Mouse (Mus musculus) gastrocnemius, postnatal 36 days (tissue): ENCODE measurements around the gene Art4. TPM values are rescaled to one million over a fixed set of nuclear protein-coding genes. Genes with fewer than 3 reads are reported as not detected.
A peak's percentile ranks its signal among the peaks of the same experiment; 100 is the strongest.

Experiments used
- DNase-seq, 2 experiments: peaks; one replicate each; pipeline ENCODE4 v3.0.0; 2022
- intact Hi-C: fragments of 180-260 bp; cut with DNase I; formaldehyde crosslinking; loops from one replicate; pipeline ENCODE4 v1.15.1; 2025
- total RNA-seq, 2 experiments: library from RNA; stranded (reverse); gene quantifications; 2 replicates each; pipeline ENCODE4 v1.2.3; 2021

Art4 gene
- total RNA-seq, 2 experiments from 2014 or later: 0.13 TPM; not detected in 1

DNA sequence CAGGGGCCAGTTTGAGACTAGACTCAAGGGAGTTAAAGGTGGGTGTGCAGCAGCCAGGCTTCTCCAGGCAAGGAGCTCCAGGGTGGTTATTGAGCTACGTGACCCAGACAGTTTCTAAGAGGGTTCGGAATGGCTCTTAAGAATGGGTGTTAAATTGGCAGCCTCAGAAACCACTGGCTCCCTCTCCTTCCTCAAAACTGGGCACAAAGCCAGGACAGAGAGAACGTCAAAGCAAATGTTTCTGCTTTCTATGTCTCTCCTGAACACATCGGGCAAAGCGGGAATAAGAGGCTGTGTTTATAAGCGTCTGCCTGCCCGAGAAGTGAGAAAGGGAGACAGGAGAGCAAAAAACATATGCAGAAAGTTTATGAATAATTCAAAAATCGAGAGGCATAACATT lies 17.1 kb upstream of the Art4 start:
- no peak for DNase-seq
- intact Hi-C loops: loop anchor here (10.0 kb wide), 1 partner anchor 290 kb away; no protein-coding TSS in a partner anchor

DNA sequence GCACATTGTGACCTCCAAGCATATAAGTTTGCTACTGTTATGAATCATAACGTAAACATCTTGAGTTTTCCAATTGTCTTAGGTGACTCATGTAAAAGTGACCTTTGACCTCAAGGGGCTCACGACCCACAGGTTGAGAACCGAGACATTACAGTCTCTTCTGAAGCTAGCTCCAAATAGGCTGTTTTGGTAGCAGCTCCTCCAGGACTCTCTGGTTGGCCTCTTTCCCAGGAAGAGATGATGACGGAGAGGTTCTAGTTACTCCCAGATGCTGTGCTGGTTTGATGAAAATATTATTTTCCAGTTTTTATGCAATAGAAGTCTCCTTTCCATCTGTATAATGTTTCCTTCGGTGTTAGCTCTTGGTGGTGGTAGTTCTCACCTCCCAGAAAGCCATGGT lies 11.4 kb upstream of the Art4 start:
- intact Hi-C loops: no loop called here
- DNase-seq: no peak

DNA sequence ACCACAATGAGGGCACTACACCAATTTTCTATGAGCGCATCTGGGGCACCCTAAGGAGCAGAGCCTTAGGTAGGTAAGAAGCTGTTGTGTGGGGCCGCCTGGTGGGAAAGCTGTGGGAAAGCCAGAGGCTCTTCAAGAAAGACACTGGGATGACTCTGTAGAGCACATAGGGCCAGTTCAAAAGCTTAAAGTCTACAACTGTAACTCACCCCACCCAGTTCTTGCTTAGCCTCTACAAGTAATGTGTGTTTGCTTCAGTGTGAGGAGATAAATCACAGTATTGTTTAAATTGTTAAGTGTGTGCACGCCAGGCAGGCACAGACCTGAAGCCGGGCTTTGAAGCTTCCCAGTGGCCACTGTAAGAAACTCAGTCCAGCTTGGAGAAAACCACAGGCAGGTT lies 8.6 kb upstream of the Art4 start:
- intact Hi-C loops: no loop called here
- DNase-seq: no peak

DNA sequence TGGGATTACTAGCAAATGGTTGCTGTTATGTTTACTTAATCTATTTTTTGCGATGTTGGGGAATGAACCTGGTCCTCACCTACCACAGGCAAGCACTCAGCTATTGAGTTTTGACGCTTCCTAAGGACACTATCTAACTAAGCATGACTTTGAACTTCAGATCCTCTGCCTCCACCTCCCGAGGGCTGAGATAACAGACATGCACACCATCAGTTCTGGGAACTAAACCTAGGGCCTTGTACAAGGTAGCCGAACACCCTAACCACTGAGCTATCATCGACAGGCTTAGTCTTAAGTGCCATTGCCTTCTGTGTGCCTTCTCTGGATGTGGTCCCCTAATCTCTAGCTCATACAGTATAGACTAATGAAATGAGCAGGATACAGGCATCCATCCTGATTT lies 7.8 kb upstream of the Art4 start:
- DNase-seq: no peak
- intact Hi-C loops: no loop called here

DNA sequence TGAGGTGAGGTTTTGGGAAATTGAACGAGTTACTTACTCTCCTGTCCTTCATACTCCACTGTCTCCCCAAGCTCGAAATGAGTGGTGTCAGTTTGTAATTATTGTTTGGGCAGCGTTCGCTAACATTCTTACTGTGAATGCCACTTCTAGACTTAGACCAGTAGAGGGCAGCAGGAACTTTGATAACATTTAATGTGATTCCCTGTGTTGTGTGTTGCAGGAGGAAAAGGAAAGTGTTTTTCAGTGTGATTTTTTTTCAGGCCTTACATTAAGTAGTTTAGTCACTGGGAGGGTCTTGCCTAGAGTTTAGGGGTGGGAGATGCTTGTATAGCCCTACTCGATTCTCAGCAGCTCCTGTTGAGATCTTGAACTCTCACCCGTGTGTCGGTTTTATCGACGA lies 3.5 kb upstream of the Art4 start:
- DNase-seq: no peak
- intact Hi-C loops: loop anchor here (2.0 to 5.0 kb wide), 3 partner anchors 60 to 121 kb away; no protein-coding TSS in a partner anchor

DNA sequence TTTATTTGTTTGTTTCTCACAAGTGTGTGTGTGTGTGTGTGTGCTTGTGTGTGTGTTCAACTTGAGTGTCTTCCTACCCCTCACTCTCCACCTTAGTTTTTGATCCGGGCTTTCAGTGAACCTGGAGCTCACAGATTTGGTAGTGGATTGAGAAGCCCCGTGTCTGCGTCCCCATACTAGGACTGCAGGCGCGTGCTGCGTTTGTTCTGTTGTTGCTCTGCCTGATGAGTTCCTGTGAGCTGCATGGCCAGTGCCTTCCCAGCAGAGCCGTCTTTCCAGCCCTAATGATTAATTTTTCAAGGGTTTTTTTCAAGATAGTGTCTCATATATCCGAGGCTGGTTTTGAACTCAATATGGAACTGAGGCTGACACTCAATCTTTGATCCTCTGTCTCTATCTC lies 887 bp upstream of the Art4 start:
- intact Hi-C loops: no loop called here
- DNase-seq: no peak

DNA sequence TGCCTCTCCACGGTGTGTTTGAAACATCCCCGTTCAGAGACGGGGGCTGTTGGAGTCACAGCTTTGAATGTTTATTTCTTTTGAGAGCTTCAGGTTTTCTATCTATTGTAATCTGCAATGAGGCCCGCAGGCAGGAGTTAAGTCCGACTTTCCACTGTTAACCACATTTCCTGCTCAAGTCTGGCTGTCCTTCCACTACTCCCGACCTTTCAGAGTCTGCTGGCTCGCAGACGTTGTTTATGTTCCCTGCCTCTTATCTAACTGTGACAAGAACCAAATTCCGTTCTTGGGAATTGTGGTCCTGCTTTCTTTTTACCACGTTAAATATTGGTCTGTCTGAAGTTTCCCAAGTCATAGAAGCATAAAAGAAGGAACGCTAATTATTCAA lies 334 bp upstream of the Art4 start:
- no peak for DNase-seq
- intact Hi-C loops: no loop called here

DNA sequence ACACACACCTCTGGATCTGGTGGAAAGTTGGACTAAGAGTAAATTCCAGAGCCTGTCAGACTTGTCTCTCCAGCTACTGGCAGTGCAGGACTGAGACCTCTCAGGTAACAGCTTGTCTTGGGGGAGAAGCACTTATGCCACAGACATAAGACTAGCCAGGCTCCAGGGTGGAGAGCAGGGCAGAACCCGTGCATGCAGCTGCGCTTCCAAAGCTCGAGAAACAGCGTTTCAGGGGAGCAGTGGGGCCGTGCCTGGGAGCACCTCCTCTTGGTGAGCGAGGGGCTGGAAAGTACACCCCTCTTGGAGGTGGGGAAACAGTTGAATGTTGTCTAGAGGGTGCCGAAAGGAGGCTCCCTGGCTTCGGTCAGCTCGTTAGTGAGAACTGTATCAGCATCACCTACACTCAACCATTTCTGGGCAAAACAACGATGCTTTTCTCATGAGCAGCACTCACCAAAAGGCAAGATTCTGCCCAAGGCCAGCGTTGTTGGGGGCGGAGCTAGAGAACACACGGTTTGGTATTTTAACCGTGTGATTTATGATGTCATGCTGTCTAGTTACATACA lies 1.4 kb downstream of the Art4 start:
- intact Hi-C loops: no loop called here
- no peak for DNase-seq

DNA sequence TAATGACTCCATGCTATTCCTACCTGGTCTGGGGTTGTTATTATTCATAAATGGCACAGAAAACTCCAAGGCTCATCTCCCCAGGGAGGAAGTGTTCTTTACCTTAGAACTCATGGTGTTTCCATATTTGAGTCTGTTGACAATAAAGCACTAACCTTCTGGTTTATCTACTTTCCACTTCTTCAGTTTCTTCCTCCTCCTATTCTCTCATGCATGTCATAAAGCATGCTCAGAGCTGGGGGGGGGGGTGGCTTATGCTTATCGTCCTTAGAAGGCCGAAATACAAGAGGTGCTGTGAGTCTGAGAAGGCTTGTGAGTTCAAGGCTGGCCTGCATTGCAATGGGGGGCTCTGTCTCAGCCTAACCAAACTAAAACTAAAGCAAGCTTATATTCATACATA lies 2.4 kb downstream of the Art4 start:
- no peak for DNase-seq
- intact Hi-C loops: no loop called here

DNA sequence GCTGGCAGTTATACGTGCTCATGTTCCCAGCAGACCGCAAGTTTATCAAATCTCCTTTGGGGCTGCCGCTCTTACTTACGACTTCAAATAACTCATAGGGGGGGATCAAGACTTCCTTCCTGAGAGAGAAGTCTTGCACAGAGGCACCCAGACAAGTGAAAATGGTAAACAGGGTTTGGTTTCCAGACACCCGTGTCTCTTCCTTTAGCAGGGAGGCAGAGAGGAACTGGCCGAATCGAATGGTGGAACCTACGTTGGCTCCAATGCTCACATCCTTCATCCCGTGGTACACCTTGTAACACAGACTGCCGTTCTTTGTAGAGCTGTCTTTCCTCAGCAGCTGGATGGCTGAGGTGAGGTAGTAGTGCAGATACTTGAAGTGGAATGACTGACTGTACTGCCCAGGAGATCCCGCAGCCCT lies 3.2 kb downstream of the Art4 start:
- DNase-seq: no peak
- intact Hi-C loops: no loop called here

DNA sequence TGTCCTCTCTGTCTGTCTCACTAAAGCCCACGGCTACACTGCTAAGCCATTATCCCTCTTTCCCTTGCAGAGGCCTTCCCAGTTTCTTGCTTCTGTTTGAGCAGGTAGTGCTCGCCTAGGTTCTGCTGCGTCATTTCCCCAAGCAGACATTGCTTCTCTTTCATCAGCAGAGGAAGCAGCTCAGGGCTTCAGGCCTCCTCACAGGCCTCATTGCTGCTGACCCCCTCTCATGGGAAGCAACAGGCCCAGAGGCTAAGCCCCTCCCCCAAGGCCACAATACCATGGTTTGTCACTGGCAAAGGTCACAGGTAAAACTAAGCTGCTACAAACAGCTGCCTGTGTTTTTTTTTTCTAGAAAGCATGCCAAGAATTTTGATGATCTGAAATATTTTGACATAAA lies 4.8 kb downstream of the Art4 start:
- DNase-seq: no peak
- intact Hi-C loops: no loop called here

DNA sequence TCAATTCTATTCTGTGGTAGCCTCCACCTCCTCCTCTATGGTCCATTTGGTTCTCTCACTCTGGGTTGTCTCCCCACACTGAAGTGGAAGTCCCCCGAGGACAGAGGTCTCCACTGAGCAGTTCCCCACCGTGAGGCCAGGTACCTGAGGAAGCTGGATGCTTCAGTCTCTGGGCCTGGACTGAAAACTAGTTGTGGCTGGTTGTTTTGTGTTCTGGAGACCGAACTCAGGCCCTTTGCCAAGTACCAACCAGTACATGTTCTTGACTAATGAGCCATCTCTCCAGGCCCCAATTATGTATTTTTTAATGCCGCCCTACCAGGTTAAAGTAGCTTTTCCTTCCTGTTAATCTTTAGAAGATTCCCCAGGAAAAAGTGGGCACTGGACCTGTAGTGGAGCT lies 5.2 kb downstream of the Art4 start:
- intact Hi-C loops: no loop called here
- no peak for DNase-seq

DNA sequence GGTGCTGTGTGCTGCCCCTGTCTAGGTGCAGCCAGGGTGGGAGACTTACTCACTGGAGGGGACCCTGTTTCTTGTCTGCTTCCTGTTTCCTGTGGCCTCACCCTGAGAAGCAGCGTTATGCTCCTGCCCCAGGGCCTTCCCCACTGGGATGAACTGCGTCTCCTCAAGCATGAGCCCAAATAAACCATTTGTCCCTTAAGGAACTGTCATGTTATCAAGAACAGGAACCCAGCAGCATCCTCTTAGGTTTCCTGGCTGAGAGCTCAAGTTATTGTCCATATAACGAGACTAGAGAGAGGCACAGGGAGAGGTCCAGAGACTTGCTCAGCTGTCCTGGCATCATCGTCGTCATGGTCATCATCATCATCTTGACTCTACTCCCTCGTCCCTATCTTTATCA lies 7.3 kb downstream of the Art4 start:
- no peak for DNase-seq
- intact Hi-C loops: no loop called here

DNA sequence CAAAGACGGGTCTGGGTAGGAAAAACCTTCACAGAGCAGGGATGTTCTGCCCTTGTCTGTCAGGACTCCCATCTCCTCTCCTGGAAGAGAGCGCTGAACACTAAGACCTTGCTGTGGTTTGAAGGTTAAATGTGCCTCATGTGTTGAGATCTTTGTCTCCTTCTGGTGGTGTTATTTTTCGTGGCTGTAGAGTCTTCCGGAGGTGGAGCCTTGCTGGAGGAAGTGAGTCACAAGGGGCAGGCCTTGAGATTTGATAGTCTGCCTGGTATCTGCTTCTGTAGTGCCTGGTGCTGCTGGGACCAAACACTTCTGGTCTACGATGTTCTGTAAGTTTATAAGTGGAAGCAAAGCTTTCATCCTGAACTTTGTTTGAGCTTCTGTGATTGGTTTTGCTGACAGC lies 8.6 kb downstream of the Art4 start:
- intact Hi-C loops: no loop called here
- DNase-seq: no peak

DNA sequence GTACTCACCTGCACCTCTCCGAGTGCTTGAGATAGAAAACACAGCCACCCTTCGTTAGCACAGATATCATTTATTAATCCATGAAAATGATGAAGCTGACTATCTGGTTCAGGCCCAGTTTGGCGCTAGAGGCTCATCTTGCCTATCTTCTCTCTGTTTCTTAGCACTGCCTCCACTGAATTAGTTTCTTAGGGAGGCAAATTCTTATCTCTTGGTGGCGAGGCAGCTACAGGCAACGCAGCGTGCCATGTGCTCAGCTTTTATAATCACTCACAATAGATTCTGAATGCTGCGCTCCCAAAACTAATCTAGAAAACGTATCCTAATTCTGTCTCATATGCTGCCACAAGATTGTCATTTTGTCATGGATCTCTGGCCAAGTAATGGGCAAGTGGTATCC lies 9.1 kb downstream of the Art4 start:
- DNase-seq: no peak
- intact Hi-C loops: no loop called here

DNA sequence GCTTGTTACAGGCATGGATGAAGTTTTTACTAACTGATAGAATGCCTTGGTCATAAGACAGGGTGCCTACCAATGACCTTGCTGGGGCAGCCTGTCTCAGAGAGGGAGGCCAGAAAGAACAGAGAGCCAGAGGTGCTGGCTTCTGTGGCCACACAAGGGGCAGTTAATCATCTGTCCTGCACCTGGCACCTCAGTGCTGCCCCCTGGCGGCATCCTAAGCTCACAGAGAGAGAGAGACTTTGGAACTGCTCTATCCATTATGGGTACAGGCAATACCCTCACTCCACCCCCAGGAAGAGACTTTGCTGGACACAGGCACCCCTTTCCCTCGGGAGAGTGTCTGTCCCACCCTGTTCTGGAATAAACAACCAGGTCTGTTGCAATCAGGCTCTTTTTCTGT lies 9.7 kb downstream of the Art4 start:
- intact Hi-C loops: no loop called here
- DNase-seq: peak; percentile 16 to 34

DNA sequence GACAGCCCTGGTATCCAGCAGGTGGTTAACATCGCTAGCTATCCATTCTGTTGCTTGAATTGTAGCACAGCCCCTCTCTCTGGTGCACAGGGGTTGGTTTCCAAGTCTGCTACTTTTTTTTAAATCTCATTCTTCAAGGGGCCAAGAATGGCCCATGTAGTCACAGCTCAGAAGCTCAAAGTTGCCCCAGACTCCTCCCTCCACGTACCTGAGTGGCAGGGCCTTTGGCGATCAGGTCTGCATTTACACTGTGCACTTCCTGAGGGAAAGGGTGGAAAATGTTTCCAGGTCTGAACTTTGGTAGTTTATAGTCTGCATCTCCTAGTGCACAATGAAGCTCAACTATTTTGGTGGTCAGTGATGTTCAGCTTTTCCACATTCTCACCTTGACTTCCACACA lies 10.3 kb downstream of the Art4 start:
- intact Hi-C loops: no loop called here

DNA sequence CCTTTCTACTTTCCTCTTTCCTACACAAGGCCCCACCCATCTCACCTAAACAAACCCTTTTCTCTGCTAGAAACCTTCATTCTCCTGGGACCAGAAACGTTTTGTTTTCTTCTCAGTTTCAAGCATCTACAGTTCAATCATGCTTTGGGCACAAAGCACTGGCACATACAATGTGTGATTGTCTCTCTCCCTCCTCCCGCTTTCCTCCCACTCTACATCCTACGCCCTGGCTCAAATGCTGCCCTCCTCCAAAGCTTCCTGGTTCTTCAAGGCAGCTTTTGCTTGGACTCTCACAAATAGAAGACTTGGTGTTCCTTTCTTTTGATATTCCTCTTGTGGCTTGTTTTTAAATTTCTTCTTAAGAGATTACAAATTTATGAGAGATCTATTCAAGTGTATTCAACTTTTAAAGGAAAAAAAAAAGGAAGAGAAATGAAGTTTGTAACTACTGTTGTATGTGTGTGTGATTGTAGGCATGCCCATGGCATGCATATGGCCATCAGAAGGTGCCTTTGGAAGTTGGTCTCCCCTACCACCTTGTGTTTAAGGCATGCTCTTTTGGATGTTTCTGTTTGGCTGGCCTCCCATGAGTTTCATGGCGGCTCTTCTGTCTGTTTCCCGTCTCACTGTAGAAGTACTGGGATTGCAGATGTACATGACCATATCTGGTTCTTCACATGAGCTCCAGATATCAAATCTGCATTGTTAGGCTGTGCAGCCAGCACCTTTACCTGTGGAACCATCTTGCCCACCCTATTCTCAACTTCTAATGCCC lies 11.6 kb downstream of the Art4 start:
- DNase-seq: no peak
- intact Hi-C loops: no loop called here

More for the DNA sequence above, 10.3 kb downstream of the Art4 start:
- no peak for DNase-seq

DNA sequence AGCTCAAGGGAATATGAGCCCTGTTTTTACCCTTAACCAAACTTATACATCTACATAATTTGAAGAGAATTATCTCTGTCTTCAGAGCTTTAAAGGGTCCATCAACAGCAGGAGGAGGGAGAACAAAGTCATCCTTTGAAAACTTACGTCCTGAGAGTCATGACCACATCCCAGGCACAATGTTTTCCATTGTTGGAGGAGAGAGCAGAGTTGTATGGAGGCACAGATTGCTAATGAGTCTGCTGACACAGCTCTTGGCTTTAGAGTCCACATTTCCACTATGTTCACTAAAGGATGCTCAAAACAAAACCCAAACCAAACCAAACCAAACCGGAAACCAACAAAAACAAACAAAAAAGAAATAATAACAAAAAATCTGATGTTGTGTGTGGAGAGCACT lies 12.6 kb downstream of the Art4 start:
- no peak for DNase-seq
- intact Hi-C loops: no loop called here

DNA sequence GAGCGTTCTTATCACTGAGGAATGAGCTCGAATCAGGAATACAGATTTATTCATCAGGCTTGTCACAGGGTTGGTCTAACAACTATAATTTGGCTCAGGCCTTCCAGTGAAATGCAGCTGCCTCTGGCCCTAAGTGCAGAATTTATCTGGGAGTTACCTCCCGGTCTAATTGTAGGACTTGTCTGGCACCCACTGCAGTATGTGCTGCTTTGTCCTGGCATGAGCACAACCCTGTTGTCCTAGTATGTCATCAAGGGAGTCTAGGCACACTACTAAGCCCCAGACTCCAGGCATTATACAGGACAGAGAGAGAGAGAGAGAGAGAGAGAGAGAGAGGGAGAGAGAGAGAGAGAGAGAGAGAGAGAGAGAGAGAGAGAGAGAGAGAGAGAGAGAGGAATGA lies 20.2 kb downstream of the Art4 start:
- intact Hi-C loops: loop anchor here (5.0 kb wide), 1 partner anchor 730 kb away; no protein-coding TSS in a partner anchor
- no peak for DNase-seq

DNA sequence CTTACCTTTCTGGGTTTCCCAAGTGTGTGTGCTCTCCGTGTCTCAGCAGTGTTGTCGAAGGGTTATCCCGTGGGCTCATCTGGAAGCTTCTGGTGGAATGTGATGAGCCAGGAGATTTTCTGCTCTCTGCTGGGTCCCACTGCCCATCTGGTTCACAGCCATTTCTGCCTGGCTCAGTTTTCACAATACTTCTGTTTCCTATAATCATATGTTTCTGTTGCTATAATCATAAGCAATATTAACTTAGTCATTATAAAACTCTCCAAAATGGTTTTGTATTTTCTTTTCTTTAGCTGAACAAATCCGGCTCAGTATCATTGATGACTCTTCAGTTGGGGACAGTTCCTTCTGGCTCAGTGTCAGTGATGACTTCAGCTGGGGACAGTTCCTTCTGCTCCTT lies 22.2 kb downstream of the Art4 start, which contains the start of gene Smco3:
TSS of gene Smco3 (minus strand) at position 101 of the 400 bp plus-strand sequence.
- intact Hi-C loops: loop anchor here (5.0 kb wide), 1 partner anchor 732 kb away; no protein-coding TSS in a partner anchor
- no peak for DNase-seq

DNA sequence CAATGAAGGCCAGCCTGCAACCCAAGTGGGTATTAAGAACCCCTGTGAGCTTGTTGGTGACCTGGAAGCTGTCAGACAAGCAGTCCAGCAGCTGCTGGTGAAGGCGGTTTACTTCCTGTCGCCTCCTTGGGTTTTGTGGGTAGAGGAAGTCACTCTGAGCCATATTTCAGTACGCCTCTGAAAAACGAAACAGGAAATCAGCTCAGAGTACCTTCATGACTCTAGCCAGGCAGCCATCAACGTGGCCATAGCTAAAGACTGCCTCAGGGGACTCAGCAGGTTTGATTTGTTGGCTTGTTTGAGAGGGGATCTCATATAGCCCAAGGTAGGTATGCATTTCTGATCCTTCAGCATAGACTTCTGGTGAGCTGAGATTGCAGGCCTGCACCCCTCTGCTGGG lies 25.8 kb downstream of the Art4 start:
- intact Hi-C loops: no loop called here
- DNase-seq: no peak
